Mouse (Mus musculus) intestine, embryonic 14.5 days (tissue): Measurements from ENCODE around the gene Spats2l. TPM values are rescaled to one million over a fixed set of nuclear protein-coding genes. Genes with fewer than 3 reads are reported as not detected.

Experiments
- ATAC-seq: fragments of 200-750 bp; cut with Nextera tagmentation; replicated peaks from 2 replicates; pipeline ENCODE4 v1.8.0; 2017; ENCODE audit warnings: low read depth, moderate number of reproducible peaks, moderate TSS enrichment, moderate library complexity; ENCODE audit not compliant: low FRiP score, low TSS enrichment
- DNase-seq: peaks from one replicate; pipeline ENCODE4 v3.0.0-alpha.2; 2018; ENCODE audit warnings: low spot score
- H3K27ac ChIP-seq: fragments of 300-500 bp; sonication (generic); 2 replicates; pipeline ENCODE4 v1.5.1; 2014; ENCODE audit warnings: low read depth, mild to moderate bottlenecking, control low read depth
- H3K27me3 ChIP-seq: fragments of 300-500 bp; sonication (generic); replicated peaks from 2 replicates; pipeline ENCODE4 v1.6.1; 2014; ENCODE audit warnings: low read length, control low read depth; ENCODE audit not compliant: control insufficient read depth, insufficient read depth
- H3K36me3 ChIP-seq: fragments of 300-500 bp; sonication (generic); 2 replicates; pipeline ENCODE4 v1.6.1; 2014; ENCODE audit warnings: low read length, control low read depth; ENCODE audit not compliant: control insufficient read depth, insufficient read depth
- H3K4me1 ChIP-seq: fragments of 300-500 bp; sonication (generic); replicated peaks from 2 replicates; pipeline ENCODE4 v1.6.1; 2014; ENCODE audit warnings: low read length, control low read depth, mixed read lengths; ENCODE audit not compliant: control insufficient read depth, insufficient read depth
- H3K4me2 ChIP-seq: fragments of 300-500 bp; sonication (generic); 2 replicates; pipeline ENCODE4 v1.6.1; 2014; ENCODE audit warnings: low read length
- H3K4me3 ChIP-seq: fragments of 300-500 bp; sonication (generic); 2 replicates; pipeline ENCODE4 v1.5.1; 2014; ENCODE audit warnings: low read depth, low read length, control low read depth, mixed read lengths
- H3K9ac ChIP-seq: fragments of 300-500 bp; sonication (generic); 2 replicates; pipeline ENCODE4 v1.6.1; 2014; ENCODE audit warnings: mild to moderate bottlenecking, low read length
- H3K9me3 ChIP-seq: fragments of 300-500 bp; sonication (generic); 2 replicates; pipeline ENCODE4 v1.6.1; 2016; ENCODE audit warnings: low read length, control low read depth; ENCODE audit not compliant: control insufficient read depth
- WGBS: fragments of 180-500 bp; shearing (Covaris S2); extraction: QIAGEN DNeasy Blood & Tissue Kit; methylation state at CpG from one replicate; pipeline ENCODE4 v1.1.7; 2014; 5-methylcytosine and 5-hydroxymethylcytosine counted together
- polyA plus RNA-seq: library from polyadenylated mRNA; unstranded; fragments of >200 nt; fragmentation: Nextera tagmentation; extraction: Ambion mirVana; gene quantifications from 2 replicates; pipeline ENCODE4 v1.2.1, GENCODE M21; 2014

Spats2l gene
- 77.3 and 82.5 TPM in 2 replicates for polyA plus RNA-seq

- peak within 1 kb of the TSS; percentile 86 for H3K9ac ChIP-seq
- peak within 1 kb of the TSS; percentile 70 for H3K4me3 ChIP-seq
- peak within 1 kb of the TSS; percentile 66 for H3K4me2 ChIP-seq
- H3K36me3 ChIP-seq = no peaks in the 10 kb centered on the region
- peak; percentile 58 for ATAC-seq
- peak within 1 kb of the TSS; percentile 99 for H3K27ac ChIP-seq
- no peaks in the 10 kb centered on the region for H3K9me3 ChIP-seq
- 0 out of 2 replicates have a peak, but pooled peaks cover 5% of the 10 kb centered on the region for H3K4me1 ChIP-seq
- H3K27me3 ChIP-seq = no peaks in the 10 kb centered on the region
- no peak for DNase-seq
- WGBS = under 1% methylated on average over 22 of the region's 22 CpGs
Measured at GRCm38 (mm10) chr1:57774001-57774667, at the start of gene Spats2l. Gene Spats2l (plus strand): TSS chr1:57774162.

DNA sequence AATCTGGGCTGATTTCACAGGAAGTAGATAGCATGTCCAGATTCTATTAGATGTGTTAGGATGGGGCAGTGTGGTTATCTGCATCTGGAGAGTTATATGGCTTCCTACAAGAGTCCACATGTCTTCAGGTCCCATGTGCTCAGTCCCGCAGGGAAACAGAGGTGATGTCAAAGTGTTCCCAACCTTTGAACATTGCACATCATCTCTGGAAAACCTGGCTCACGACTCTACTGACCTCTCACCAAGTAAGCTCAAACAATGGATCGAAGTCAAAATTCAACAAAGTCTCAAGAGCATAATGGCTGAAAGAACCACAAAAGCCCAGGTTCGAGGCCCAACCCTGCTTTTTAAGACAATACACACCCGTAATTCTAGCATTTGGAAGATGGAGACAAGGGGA, 48.7 kb upstream of the Spats2l start:
- 91% methylated on average over 5 of the region's 5 CpGs for WGBS
- H3K4me1 ChIP-seq = no peaks in the 10 kb centered on the region
- no peak for DNase-seq

GRCm38 (mm10) chr1:57735877-57736276, 38.1 kb upstream of the Spats2l start:
- WGBS = 53% methylated on average over 4 of the region's 4 CpGs
- no peak for ATAC-seq
- Histone ChIP-seq H3K4me2 (no peak overlapping the region), H3K27me3 (no peaks in the 10 kb centered on the region), H3K9ac (no peak overlapping the region), H3K27ac (no peak overlapping the region), H3K36me3 (no peaks in the 10 kb centered on the region), H3K4me3 (no peak overlapping the region), H3K9me3 (no peaks in the 10 kb centered on the region), H3K4me1 (no peaks in the 10 kb centered on the region)
- DNase-seq = no peak

More for the DNA sequence above, 48.7 kb upstream of the Spats2l start:
- Histone ChIP-seq H3K4me2 (no peak overlapping the region), H3K9me3 (no peaks in the 10 kb centered on the region), H3K9ac (no peak overlapping the region), H3K27me3 (no peaks in the 10 kb centered on the region), H3K4me3 (no peak overlapping the region), H3K27ac (no peak overlapping the region), H3K36me3 (no peaks in the 10 kb centered on the region)
- no peak for ATAC-seq

DNA sequence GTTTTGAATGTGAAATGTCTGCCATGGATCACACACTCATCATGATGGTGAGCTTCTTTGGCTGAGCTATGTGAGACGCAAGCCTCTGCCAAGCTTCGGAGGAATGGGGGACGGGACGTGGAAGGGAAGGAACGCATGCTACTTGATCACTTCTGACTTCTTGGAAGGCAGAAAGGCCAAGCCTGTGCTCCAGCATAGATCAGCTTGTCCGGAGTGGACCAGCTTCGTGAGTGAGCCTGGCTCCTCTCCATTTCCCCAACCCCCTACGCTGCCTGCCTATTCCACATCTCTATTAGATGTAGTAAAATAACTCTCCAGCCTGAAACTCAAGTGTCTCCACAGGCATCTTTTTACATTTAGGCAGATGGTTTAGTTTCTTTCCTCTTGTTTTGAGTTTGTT, 32.2 kb upstream of the Spats2l start:
- H3K4me3 ChIP-seq = no peak overlapping the region
- H3K4me1 ChIP-seq = no peaks in the 10 kb centered on the region; the same call in 1 of the 2 replicates
- H3K27me3 ChIP-seq = no peaks in the 10 kb centered on the region
- whole genome bisulfite sequencing = 63% methylated on average over 8 of the region's 8 CpGs
- DNase-seq (no peak), ATAC-seq (no peak)
- H3K9me3 ChIP-seq = no peaks in the 10 kb centered on the region
- H3K4me2 ChIP-seq = no peak overlapping the region
- no peaks in the 10 kb centered on the region for H3K36me3 ChIP-seq
- no peak overlapping the region for H3K27ac ChIP-seq
- H3K9ac ChIP-seq = no peak overlapping the region

DNA sequence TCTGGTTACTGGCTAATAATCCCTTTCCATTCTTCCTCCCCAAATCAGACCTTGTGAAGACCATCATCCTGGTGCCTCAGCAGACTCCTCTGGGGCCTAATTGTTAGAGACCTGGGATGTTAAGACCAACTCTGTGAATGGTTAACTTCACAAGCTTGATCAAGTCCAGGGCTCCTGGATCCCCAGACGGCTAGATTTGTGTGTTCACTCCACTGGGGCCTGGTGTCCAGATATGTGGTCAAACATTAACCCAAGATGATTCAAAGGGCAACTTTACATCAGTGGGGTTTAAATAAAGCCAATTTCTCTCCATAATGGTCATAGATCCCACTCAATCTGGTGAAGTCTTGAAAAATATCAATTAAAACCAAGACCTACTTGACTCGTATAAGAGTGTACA, 31.7 kb upstream of the Spats2l start:
- no peak overlapping the region for H3K27ac ChIP-seq
- no peaks in the 10 kb centered on the region; the same call in 1 of the 2 replicates for H3K4me1 ChIP-seq
- H3K27me3 ChIP-seq = no peaks in the 10 kb centered on the region
- 61% methylated on average over 2 of the region's 2 CpGs for WGBS
- H3K4me2 ChIP-seq = no peak overlapping the region
- H3K4me3 ChIP-seq = no peak overlapping the region
- H3K9me3 ChIP-seq = no peaks in the 10 kb centered on the region
- peak; percentile 36; the same call in 1 of the 2 replicates for ATAC-seq
- H3K36me3 ChIP-seq = no peaks in the 10 kb centered on the region
- no peak overlapping the region for H3K9ac ChIP-seq
- no peak for DNase-seq

DNA sequence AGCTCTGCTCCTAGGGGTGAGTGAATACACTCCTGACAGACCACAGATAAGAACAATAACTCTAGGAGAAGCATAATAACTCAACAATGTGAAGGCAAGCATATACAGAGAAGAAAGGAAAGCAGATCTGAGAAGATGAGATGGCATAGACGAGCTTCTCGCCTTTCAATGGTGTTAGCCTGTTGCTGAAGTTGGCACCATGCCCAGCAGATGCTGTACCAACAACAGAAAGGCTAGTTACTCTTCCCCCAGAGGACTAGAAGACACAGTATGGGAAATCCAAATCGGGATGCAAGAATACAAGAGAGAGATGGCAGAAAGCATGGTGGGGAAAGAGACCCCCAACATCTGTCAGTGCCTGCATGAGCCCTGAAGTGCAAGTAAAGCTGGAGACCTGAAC, 22.2 kb upstream of the Spats2l start:
- Histone ChIP-seq H3K9me3 (no peaks in the 10 kb centered on the region), H3K9ac (no peak overlapping the region), H3K4me1 (no peaks in the 10 kb centered on the region), H3K27me3 (no peaks in the 10 kb centered on the region), H3K27ac (no peak overlapping the region), H3K4me2 (no peak overlapping the region), H3K36me3 (no peaks in the 10 kb centered on the region), H3K4me3 (no peak overlapping the region)
- ATAC-seq (no peak), DNase-seq (no peak)
- WGBS = 51% methylated on average over 3 of the region's 3 CpGs

GRCm38 (mm10) chr1:57766396-57766795, 7.6 kb upstream of the Spats2l start:
- H3K27ac ChIP-seq = no peak overlapping the region
- H3K4me2 ChIP-seq = no peak overlapping the region
- no peaks in the 10 kb centered on the region for H3K27me3 ChIP-seq
- WGBS = 88% methylated on average over 7 of the region's 7 CpGs
- no peaks in the 10 kb centered on the region for H3K4me1 ChIP-seq
- no peak for ATAC-seq
- H3K4me3 ChIP-seq = no peak overlapping the region
- DNase-seq = no peak
- H3K9ac ChIP-seq = no peak overlapping the region
- no peaks in the 10 kb centered on the region for H3K9me3 ChIP-seq
- H3K36me3 ChIP-seq = no peaks in the 10 kb centered on the region

DNA sequence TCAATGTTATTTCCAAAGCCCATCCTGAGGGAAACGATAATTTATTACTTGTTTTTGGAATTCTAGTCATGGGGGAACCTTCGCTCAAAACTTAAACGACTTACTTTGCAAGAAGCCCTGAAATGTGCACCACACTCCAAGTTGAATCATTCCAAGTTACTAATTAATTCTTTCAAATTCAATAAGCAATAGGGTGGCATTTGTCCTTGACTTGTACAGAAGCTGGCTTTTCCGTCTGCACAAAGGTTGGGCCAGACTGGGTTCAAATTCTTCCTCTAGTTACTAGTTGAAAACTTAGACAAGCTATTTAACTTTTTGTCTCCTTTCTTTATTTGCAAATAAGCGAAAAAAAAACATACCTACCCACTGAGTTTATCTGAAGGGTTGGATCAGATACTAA, 636 bp upstream of the Spats2l start:
- Histone ChIP-seq H3K36me3 (no peaks in the 10 kb centered on the region), H3K4me2 (peak overlapping the region; percentile 66; the same call in 1 of the 2 replicates), H3K27me3 (no peaks in the 10 kb centered on the region), H3K4me3 (no peak overlapping the region), H3K4me1 (0 out of 2 replicates have a peak, but pooled peaks cover 5% of the 10 kb centered on the region), H3K27ac (no peak overlapping the region), H3K9ac (no peak overlapping the region), H3K9me3 (no peaks in the 10 kb centered on the region)
- ATAC-seq = no peak
- peak; percentile 38 for DNase-seq
- WGBS = 77% methylated on average over 5 of the region's 5 CpGs
